Mouse (Mus musculus): Measurements from ENCODE around the gene Prdm8.

Prdm8 gene

GRCm38 (mm10) chr5:98167180-98167824, at the start of gene Prdm8:
Gene Prdm8, plus strand, starts transcription at chr5:98167198.
- DNase-seq (ENCODE audit: low spot score in 2 of 2) = peak; percentile 38 to 63

GRCm38 (mm10) chr5:98127074-98127473, 39.9 kb upstream of the Prdm8 start:
- no peak for DNase-seq (ENCODE audit: low spot score in 2 of 2)

GRCm38 (mm10) chr5:98138545-98139296, 28.3 kb upstream of the Prdm8 start:
- no peak for DNase-seq (ENCODE audit: low spot score in 2 of 2)

DNA sequence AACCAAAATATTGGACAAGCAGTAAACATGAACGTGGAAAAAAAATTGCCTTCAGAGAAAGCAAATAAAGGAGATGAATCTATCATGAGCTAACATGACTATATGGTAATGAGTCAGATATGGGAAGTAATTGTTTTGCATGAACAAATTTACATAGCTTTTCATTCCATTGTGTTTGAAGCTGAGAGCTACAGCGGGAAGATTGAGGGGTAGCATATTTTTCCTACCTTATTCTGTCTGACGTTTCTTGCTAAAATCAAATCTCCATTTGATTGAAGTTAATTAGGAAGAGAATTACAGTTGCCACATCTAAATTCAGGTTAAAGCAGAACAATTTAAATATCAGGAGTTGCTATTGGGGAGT, 27.7 kb upstream of the Prdm8 start:
- DNase-seq (ENCODE audit: low spot score in 2 of 2) = no peak

DNA sequence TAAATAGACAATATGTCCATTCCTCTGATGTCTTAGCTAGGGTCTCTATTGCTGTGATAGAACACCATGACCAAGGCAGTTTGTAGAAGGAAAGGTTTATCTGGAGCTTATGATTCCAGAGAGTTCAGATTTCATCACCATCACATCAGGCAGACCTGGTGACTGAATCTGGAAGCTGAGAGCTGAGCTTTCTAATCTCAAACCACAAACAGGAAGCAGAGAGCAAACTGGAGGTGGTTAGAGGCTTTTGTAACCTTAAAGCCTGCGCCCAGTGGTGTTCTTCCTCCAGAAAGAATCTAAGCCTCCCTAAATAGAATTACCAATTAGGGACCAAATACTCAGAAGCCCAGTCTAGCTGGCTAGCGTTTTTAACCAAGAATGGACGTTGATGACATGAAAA, 20.1 kb upstream of the Prdm8 start:
- DNase-seq (ENCODE audit: low spot score in 2 of 2) = no peak

GRCm38 (mm10) chr5:98166116-98166515, 882 bp upstream of the Prdm8 start:
- DNase-seq (ENCODE audit: low spot score in 2 of 2) = no peak

GRCm38 (mm10) chr5:98168356-98169285, 1.6 kb downstream of the Prdm8 start:
- DNase-seq (ENCODE audit: low spot score in 2 of 2) = no peak

DNA sequence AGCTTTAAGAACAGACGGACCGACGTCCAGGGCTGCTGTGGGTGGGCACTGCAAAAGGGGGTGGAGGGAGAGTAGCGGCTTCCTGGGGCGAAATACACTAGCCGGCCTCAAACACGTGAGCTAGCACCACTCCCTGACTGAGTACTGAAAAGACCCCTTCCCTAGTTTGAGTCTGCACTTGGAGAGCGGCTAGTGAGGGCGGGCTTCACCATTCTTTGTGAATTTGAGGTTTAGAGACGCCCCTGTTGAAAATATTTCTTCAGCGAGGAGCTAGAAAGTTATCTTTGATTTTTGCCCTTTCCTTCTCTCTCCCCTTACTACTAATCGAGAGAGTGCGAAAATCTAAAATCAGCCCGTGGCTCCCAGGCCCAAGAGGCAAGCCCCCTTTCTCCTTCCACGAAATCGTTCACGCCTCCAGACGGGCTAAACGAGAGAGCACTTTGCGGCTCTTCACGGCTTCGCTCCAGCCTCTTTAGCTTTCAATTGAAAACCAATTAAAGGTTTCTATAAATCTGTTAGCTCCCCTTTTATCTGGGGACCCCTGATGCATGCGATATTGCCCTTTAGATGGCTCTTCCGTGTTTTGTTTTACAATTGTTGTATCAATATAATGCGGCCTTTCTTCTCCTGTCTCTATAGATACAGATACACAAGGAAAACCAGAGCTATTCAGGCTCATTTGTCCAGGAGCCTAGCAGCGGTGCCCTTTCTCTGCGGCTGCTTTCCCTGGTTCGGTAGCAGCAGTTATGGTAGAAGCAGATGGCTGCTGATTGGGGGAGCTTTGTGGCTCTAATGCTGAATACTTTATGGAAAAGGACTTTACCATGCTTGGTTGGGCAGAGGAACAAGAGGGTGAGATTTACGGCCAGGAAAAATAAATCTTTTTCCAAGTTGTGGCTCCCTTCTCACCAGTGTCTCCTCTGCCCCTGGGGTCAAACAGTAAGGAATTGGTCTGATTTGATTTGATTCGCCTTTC, 2.7 kb downstream of the Prdm8 start:
- DNase-seq (ENCODE audit: low spot score in 2 of 2) = no peak

DNA sequence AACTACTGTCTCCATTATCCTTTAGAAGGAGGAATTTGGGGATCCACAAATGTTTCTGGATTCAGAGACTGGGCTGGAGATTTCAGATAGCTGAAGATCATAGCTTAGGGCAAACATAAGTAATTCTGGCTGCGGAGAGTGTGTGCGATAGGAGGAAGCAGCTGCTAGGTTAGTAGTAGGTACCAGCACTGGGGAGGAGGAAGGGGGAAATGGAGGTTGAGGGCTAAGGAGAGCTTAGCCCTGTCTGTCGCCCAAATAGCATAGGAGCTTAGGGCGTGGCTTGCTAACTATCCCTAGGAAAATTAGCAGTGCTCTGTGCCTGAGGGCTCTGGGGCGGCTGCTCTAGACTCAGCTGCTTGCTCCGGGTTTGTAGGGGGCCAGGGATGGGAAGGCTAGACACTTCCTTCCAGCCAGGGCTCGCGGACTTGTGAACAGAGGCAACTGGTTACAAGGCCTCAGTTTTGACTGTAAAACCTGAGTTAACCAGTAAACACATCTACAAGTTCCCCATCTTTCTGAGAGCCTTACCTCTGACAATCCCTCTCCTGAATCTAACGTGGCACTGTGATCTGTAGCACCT, 4.7 kb downstream of the Prdm8 start:
- DNase-seq (ENCODE audit: low spot score in 2 of 2) = no peak

DNA sequence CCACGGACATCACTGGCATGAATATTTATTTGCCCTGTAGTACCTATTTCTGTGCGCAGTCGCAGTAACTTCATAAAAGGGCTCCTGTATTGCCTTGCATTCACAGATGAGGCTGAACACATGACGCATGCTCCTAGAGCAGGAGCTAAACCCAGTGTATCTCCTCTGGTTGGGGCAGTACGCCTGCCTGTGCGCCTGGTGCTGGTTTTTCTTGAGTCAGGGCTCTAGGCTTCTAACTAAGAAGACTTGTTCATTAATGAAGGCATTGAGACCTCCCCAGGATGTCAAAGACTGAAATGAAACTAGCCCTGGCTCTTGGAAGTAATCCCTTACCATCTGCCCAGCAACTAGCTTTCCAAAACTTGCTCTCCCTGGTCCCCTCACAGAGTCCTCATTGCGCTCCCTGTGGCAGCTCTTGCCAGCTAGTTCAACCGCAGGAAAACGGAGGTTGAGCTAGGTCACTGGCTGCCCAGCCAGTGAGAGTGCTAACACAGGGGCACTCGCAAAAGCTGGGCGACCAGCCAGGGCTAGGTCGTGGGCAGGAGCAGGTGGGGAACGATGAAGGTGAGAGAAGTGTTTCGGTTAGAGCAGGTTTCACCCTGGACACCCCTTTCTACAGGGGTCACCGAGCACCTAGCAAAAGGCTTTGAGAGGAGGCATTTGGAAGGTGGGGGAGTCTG, 5.6 kb downstream of the Prdm8 start:
- DNase-seq (ENCODE audit: low spot score in 2 of 2) = no peak

DNA sequence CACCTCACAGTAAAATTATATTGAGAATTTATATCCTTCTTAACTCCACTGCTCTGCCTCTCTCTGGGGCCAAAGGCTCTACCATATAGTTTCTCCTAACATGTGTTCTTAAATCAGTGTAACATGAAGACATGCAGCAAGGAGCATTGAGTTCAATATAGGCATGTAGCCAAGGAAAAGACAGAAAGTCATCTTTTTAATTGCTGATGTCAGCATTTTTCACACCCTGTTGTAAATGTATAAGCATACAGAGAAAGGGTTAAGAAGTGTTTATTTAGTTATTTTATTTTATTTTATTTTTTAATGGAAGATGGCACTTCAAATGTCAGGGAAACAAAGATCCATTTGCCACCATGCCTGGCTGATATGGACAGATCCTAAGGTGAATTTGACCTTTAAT, 6.7 kb downstream of the Prdm8 start:
- DNase-seq (ENCODE audit: low spot score in 2 of 2) = no peak

DNA sequence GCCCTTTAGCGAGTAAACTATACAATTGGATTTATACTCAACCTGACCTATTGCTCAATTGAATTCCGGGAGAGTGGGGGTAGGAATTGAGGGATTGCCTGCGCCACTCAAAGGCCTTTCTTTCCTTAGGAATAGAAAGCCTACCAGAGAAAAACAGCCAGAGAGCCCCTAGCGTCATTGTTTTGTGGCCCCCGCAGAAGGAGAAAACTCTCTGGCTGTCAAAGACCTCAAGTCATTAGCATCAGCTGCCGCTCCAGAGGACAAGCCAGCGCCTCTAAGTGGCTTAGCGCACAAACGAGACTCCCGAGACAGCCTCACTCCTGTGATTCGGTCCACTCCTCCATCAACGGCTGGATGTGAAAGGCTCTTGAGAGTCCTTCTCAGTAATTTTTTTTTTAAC, 12.6 kb downstream of the Prdm8 start:
- DNase-seq (ENCODE audit: low spot score in 2 of 2) = no peak

DNA sequence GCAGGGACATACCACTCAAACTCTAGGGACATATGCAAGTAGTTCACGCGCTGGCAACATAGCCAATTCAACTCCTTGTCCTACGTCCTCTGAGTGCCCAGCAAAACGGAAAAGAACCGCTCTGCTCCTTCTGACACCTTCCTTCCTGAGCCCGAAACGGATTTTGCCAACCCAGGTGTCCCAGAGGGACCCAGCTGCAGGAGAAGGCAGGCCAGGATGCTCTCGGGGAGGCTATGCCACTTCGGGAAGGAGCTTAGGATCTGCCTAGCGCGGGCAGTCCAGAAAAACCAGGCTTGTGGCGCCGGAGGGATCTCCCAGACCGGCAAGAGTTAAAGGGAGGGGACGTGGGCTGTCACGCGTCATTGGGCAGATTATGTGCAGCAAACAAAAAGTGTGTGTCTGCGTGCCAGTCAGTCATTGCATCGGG, 13.5 kb downstream of the Prdm8 start:
- no peak for DNase-seq (ENCODE audit: low spot score in 2 of 2)

- no peak for DNase-seq (ENCODE audit: low spot score in 2 of 2)
Observed at GRCm38 (mm10) chr5:98180888-98181635, 14.1 kb downstream of the Prdm8 start.

GRCm38 (mm10) chr5:98181686-98182602, 14.9 kb downstream of the Prdm8 start:
- DNase-seq (ENCODE audit: low spot score in 2 of 2) = no peak

GRCm38 (mm10) chr5:98182603-98182920, 15.6 kb downstream of the Prdm8 start:
- DNase-seq (ENCODE audit: low spot score in 2 of 2) = no peak

- DNase-seq (ENCODE audit: low spot score in 2 of 2) = no peak
Observed at GRCm38 (mm10) chr5:98183031-98183595, 16.1 kb downstream of the Prdm8 start.

GRCm38 (mm10) chr5:98184281-98184910, 17.4 kb downstream of the Prdm8 start:
- no peak for DNase-seq (ENCODE audit: low spot score in 2 of 2)

Data from thymus, postnatal 10 days (tissue).